In the genomic region with DNA sequence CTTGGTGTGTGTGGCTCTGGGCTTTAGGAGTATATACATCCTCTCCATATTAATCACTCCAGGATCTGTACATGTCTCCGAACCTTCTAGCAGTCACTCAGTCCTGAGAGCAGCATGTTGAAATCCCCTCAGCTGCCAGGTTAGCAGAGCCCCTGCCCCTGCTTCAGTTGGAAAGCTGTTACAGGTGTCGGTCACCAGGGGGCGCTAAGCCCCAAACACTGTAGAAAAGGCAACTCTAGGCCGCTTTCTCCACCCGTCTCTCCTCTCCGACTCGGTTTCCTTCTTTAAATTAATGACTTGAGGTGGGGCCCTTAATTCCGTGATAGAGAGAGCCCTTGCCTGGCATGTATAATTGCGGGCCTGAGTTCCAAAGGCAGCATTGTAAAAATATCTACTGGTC, we compare ENCODE assay signal across 7 mouse cellular contexts. TPM values are rescaled to one million over a fixed set of nuclear protein-coding genes. Genes with fewer than 3 reads are reported as not detected.
DNase-seq lines count a peak whose midpoint lies in the region; ATAC-seq and TF ChIP-seq lines count a peak whose summit lies in the region.

No protein-coding gene starts in this region.

- 9% methylated on average over 9 of the region's 9 CpGs for WGBS in embryonic facial prominence, embryonic 15.5 days
- WGBS in heart, embryonic 16.5 days = 13% methylated on average over 9 of the region's 9 CpGs
- 8% methylated on average over 9 of the region's 9 CpGs for WGBS in lung, postnatal 0 days

- H3K4me1 ChIP-seq in G1E (ENCODE audit: insufficient read depth, low read depth, low read length) = peaks cover 72% of the 10 kb centered on the region
- peaks cover 17% of the 10 kb centered on the region for H3K4me1 ChIP-seq in bone marrow macrophage, adult 2 months (ENCODE audit: control insufficient read depth, insufficient read depth, low read length)
- peaks cover 30% of the 10 kb centered on the region for H3K4me1 ChIP-seq in embryonic facial prominence, embryonic 15.5 days
- peaks cover 13% of the 10 kb centered on the region for H3K4me1 ChIP-seq in heart, embryonic 16.5 days (ENCODE audit: control insufficient read depth, insufficient read depth, low read length)
- peaks cover 10% of the 10 kb centered on the region; the same call in 1 of the 2 replicates for H3K4me1 ChIP-seq in lung, postnatal 0 days (ENCODE audit: insufficient read depth, low read depth, low read length)

- peak; percentile 63 for DNase-seq in G1E (ENCODE audit: low spot score)
- peak; percentile 75 to 85 for DNase-seq in kidney, postnatal 36 days
- peak; percentile 87 for DNase-seq in lung, postnatal 0 days (ENCODE audit: low spot score)
- peak; percentile 64 for DNase-seq in ovary, postnatal 14 days (ENCODE audit: low spot score)

- ATAC-seq in G1E (ENCODE audit: extremely low read depth, insufficient number of reproducible peaks, low FRiP score, poor library complexity, severe bottlenecking) = peak; percentile 22; the same call in 1 of the 2 replicates
- ATAC-seq in embryonic facial prominence, embryonic 15.5 days (ENCODE audit: insufficient number of reproducible peaks, low FRiP score, low TSS enrichment, low read depth) = no peak
- ATAC-seq in heart, embryonic 16.5 days (replicated peaks; ENCODE audit: extremely low read depth, insufficient read depth, low FRiP score) = no peak
- peak; percentile 16; the same call in 1 of the 2 replicates for ATAC-seq in lung, postnatal 0 days

- H3K27me3 ChIP-seq in G1E (ENCODE audit: insufficient read depth, low read length) = no peaks in the 10 kb centered on the region
- H3K27me3 ChIP-seq in embryonic facial prominence, embryonic 15.5 days = no peaks in the 10 kb centered on the region
- no peaks in the 10 kb centered on the region for H3K27me3 ChIP-seq in heart, embryonic 16.5 days (ENCODE audit: control insufficient read depth, insufficient read depth, low read length)
- no peaks in the 10 kb centered on the region for H3K27me3 ChIP-seq in lung, postnatal 0 days (replicated peaks; ENCODE audit: insufficient read depth, low read length)

- H3K36me3 ChIP-seq in G1E (replicated peaks) = peaks cover 99% of the 10 kb centered on the region
- peaks cover 51% of the 10 kb centered on the region for H3K36me3 ChIP-seq in embryonic facial prominence, embryonic 15.5 days
- peaks cover 23% of the 10 kb centered on the region for H3K36me3 ChIP-seq in heart, embryonic 16.5 days (ENCODE audit: control insufficient read depth, insufficient read depth)
- H3K36me3 ChIP-seq in lung, postnatal 0 days (ENCODE audit: insufficient read depth, low read length) = peaks cover 14% of the 10 kb centered on the region; the same call in 1 of the 2 replicates

- no peak for TF ChIP-seq EP300 in lung, postnatal 0 days (IDR thresholded peaks at IDR 0.05)

- TF ChIP-seq CTCF in G1E (IDR thresholded peaks at IDR 0.05; ENCODE audit: low read depth, low read length) = peak; percentile 91
- TF ChIP-seq CTCF in bone marrow macrophage, adult 2 months (IDR thresholded peaks at IDR 0.05; ENCODE audit: low read depth, low read length) = peak; percentile 98
- peak; percentile 92 for TF ChIP-seq CTCF in lung, postnatal 0 days (IDR thresholded peaks at IDR 0.05)

- no peak overlapping the region for H3K27ac ChIP-seq in bone marrow macrophage, adult 2 months (ENCODE audit: insufficient read depth, low read depth, low read length)
- peak overlapping the region; percentile 51 for H3K27ac ChIP-seq in embryonic facial prominence, embryonic 15.5 days (replicated peaks)
- H3K27ac ChIP-seq in heart, embryonic 16.5 days (ENCODE audit: low read length) = peak overlapping the region; percentile 45
- peak overlapping the region; percentile 70 for H3K27ac ChIP-seq in lung, postnatal 0 days (ENCODE audit: low read length)

- H3K9me3 ChIP-seq in G1E (replicated peaks) = no peaks in the 10 kb centered on the region
- H3K9me3 ChIP-seq in embryonic facial prominence, embryonic 15.5 days (replicated peaks) = no peaks in the 10 kb centered on the region
- no peaks in the 10 kb centered on the region for H3K9me3 ChIP-seq in heart, embryonic 16.5 days (replicated peaks; ENCODE audit: control insufficient read depth, low read length)
- H3K9me3 ChIP-seq in lung, postnatal 0 days (ENCODE audit: low read length) = no peaks in the 10 kb centered on the region

- no peak overlapping the region; the same call in 1 of the 2 replicates for H3K9ac ChIP-seq in embryonic facial prominence, embryonic 15.5 days
- H3K9ac ChIP-seq in heart, embryonic 16.5 days (ENCODE audit: low read length) = peak overlapping the region; percentile 58
- no peak overlapping the region; the same call in 1 of the 2 replicates for H3K9ac ChIP-seq in lung, postnatal 0 days (replicated peaks; ENCODE audit: low read depth)

- peak overlapping the region; percentile 53; the same call in 1 of the 2 replicates for H3K4me3 ChIP-seq in G1E (ENCODE audit: low read depth, low read length)
- no peak overlapping the region for H3K4me3 ChIP-seq in bone marrow macrophage, adult 2 months (ENCODE audit: insufficient read depth, low read length)
- peak overlapping the region; percentile 22; the same call in 1 of the 2 replicates for H3K4me3 ChIP-seq in embryonic facial prominence, embryonic 15.5 days (replicated peaks)
- peak overlapping the region; percentile 30 for H3K4me3 ChIP-seq in heart, embryonic 16.5 days (ENCODE audit: low read length)
- H3K4me3 ChIP-seq in lung, postnatal 0 days (ENCODE audit: low read depth, low read length) = no peak overlapping the region

- peak overlapping the region; percentile 34 for H3K4me2 ChIP-seq in embryonic facial prominence, embryonic 15.5 days (replicated peaks)
- peak overlapping the region; percentile 56 for H3K4me2 ChIP-seq in heart, embryonic 16.5 days (ENCODE audit: low read depth, low read length)
- no peak overlapping the region; the same call in 1 of the 2 replicates for H3K4me2 ChIP-seq in lung, postnatal 0 days (replicated peaks; ENCODE audit: low read depth, low read length)

- TF ChIP-seq POLR2A in bone marrow macrophage, adult 2 months (IDR thresholded peaks at IDR 0.05; ENCODE audit: borderline replicate concordance, low read depth, low read length) = no peak

RNA-seq across cellular contexts. Expression of a gene that starts 6.4 kb away (rescaled TPM):
- 24.2 and 24.3 TPM in 2 replicates for total RNA-seq in G1E (2014; fragmentation: Nextera tagmentation)
- total RNA-seq in G1E (2017) = 30.0 and 33.3 TPM in 2 replicates
- polyA plus RNA-seq in G1E (2012) = 2.1 and 2.6 TPM in 2 replicates
- 0.82 and 2.4 TPM in 2 replicates for polyA plus RNA-seq in bone marrow macrophage, adult 2 months (2012; ENCODE audit: insufficient read depth, insufficient read length, missing spikeins)
- polyA plus RNA-seq in embryonic facial prominence, embryonic 15.5 days (2015; fragmentation: Nextera tagmentation; extraction: Ambion mirVana) = 24.7 and 27.3 TPM in 2 replicates
- polyA plus RNA-seq in heart, embryonic 16.5 days (2015; fragmentation: Nextera tagmentation; extraction: Ambion mirVana) = 18.9 and 19.2 TPM in 2 replicates
- polyA plus RNA-seq in lung, postnatal 0 days (2015; fragmentation: Nextera tagmentation; extraction: Ambion mirVana) = 19.4 and 20.8 TPM in 2 replicates

RNA-seq across cellular contexts. Expression of a gene that starts 24.0 kb away (rescaled TPM):
- total RNA-seq in G1E (2014; fragmentation: Nextera tagmentation) = 65.2 and 67.2 TPM in 2 replicates
- total RNA-seq in G1E (2017) = 43.2 and 50.6 TPM in 2 replicates
- 54.2 and 60.8 TPM in 2 replicates for polyA plus RNA-seq in G1E (2012)
- polyA plus RNA-seq in bone marrow macrophage, adult 2 months (2012; ENCODE audit: insufficient read depth, insufficient read length, missing spikeins) = 93.6 and 95.2 TPM in 2 replicates
- polyA plus RNA-seq in embryonic facial prominence, embryonic 15.5 days (2015; fragmentation: Nextera tagmentation; extraction: Ambion mirVana) = 130 and 137 TPM in 2 replicates
- 76.4 and 81.7 TPM in 2 replicates for polyA plus RNA-seq in heart, embryonic 16.5 days (2015; fragmentation: Nextera tagmentation; extraction: Ambion mirVana)
- 110 and 127 TPM in 2 replicates for polyA plus RNA-seq in lung, postnatal 0 days (2015; fragmentation: Nextera tagmentation; extraction: Ambion mirVana)

RNA-seq across cellular contexts. Expression of a gene that starts 42.8 kb away (rescaled TPM):
- total RNA-seq in G1E (2014; fragmentation: Nextera tagmentation) = 20.8 and 21.7 TPM in 2 replicates
- 33.2 and 41.4 TPM in 2 replicates for total RNA-seq in G1E (2017)
- polyA plus RNA-seq in G1E (2012) = 110 TPM in 2 replicates
- polyA plus RNA-seq in bone marrow macrophage, adult 2 months (2012; ENCODE audit: insufficient read depth, insufficient read length, missing spikeins) = not detected in 2 replicates
- 142 and 160 TPM in 2 replicates for polyA plus RNA-seq in embryonic facial prominence, embryonic 15.5 days (2015; fragmentation: Nextera tagmentation; extraction: Ambion mirVana)
- polyA plus RNA-seq in heart, embryonic 16.5 days (2015; fragmentation: Nextera tagmentation; extraction: Ambion mirVana) = 56.3 and 64.5 TPM in 2 replicates
- 214 and 218 TPM in 2 replicates for polyA plus RNA-seq in lung, postnatal 0 days (2015; fragmentation: Nextera tagmentation; extraction: Ambion mirVana)

Comparison
In these comparisons a context has a peak if more than half of its experiments do, and no peak if none do; other contexts are left out.
1. ATAC-seq: peak in G1E (single experiment) and lung, postnatal 0 days (single experiment); none in embryonic facial prominence, embryonic 15.5 days (single experiment) and heart, embryonic 16.5 days (single experiment).
2. H3K4me3 ChIP-seq: peak in G1E (single experiment), embryonic facial prominence, embryonic 15.5 days (single experiment) and heart, embryonic 16.5 days (single experiment); none in bone marrow macrophage, adult 2 months (single experiment) and lung, postnatal 0 days (single experiment).
3. RNA of a gene that starts 42.8 kb away (polyA plus RNA-seq): 214 to 218 TPM in lung, postnatal 0 days, 142 to 160 TPM in embryonic facial prominence, embryonic 15.5 days, 110 TPM in G1E and 56.3 to 64.5 TPM in heart, embryonic 16.5 days; not detected in bone marrow macrophage, adult 2 months; every median in the first group is over 10 times any median in the second.
4. Peak in every context shown above with its lines, with median percentiles within 50 percentile points of each other: DNase-seq and CTCF ChIP-seq.